Mouse (Mus musculus): ENCODE measurements around the gene Pcnx3. TPM values are rescaled to one million over a fixed set of nuclear protein-coding genes. Genes with fewer than 3 reads are reported as not detected.

The Pcnx3 gene
- total RNA-seq, 2 experiments from 2014 or later: 66.1 to 83.1 TPM

- intact Hi-C loops (cut with DNase I): loop anchor here (5.0 to 10.0 kb wide), 2 partner anchors 159 to 336 kb away; partner anchors contain the start of genes Frmd8 and Slc25a45
- peak in 1 of 2 experiments; percentile 60 for DNase-seq (ENCODE audit: low spot score in 2 of 2)
Measured at GRCm38 (mm10) chr19:5715793-5716688, 27.3 kb upstream of the Pcnx3 start.

DNA sequence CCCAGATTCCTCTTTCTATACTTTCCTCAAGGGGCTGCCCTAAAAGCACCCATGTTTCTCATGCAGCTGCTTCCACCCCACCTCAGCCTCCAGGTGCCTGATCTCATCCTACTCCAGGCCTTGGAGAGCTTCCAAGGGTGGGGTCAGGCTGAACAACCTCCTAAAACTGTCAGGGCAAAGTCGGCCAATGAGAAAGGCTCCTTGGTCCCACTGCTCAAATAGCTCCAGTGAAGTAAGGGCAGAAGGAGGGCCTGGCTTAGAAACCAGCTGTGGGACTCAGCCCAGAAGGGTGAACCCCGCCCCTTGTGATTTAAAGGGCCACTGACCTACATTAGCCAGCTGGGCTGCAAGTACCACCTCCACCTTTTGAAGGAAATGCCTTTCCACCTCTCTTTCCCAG, 25.0 kb upstream of the Pcnx3 start:
- intact Hi-C loops (cut with DNase I): loop anchor here (10.0 kb wide), 1 partner anchor 161 kb away; the partner anchor contains the start of genes Frmd8 and Slc25a45
- DNase-seq (ENCODE audit: low spot score in 2 of 2): no peak

DNA sequence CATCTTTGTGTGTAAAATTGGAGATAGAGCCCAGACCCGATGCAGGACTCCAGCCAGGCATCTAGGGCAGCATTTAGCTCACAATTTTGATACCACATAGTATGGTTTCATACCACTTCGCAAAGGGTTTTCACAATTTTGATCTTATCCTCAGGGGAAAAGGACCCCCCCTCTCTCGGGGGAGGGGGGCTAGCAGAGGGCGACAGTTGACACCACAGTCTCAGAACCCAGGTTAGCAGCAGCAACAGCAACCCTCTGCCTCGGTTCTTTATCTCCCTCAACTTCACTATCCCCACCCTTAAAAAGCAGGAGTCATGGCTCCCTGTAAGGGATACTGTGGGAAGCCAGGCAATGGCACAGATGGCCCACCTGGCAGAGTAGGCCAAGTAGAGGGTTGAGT, 24.5 kb upstream of the Pcnx3 start:
- intact Hi-C loops (cut with DNase I): loop anchor here (10.0 kb wide), 1 partner anchor 162 kb away; the partner anchor contains the start of genes Frmd8 and Slc25a45
- no peak for DNase-seq (ENCODE audit: low spot score in 2 of 2)

DNA sequence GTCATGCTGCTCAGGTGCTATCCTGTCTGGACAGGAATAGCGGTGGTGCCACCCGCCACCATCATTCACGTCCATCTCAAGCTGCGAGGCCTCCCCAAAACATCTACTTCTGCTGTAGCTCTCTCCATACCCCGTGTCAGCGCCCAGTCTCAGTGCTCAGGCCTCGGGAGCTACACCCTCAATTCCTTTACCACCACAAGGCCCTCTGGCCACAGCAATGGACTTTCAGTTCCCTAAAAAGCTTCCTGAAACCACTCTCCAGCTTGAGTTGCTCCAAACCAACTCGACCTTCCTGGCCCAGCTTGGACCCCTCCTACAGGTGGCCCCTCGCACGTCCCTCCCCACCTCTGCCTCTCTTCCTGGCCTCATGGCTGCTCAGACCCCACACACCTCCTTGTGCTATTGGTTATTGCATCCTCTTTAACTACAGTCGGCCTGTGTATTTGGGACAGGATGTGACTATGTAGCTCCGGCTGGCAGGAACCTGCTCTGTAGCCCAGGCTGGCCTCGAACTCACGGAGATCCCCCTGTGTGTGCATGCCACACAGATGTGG, 23.3 kb upstream of the Pcnx3 start:
- intact Hi-C loops (cut with DNase I): loop anchor here (1.0 to 10.0 kb wide), 3 partner anchors 15 to 163 kb away; partner anchors contain the start of genes Ehbp1l1, Frmd8 and Slc25a45
- no peak for DNase-seq (ENCODE audit: low spot score in 2 of 2)

- DNase-seq (ENCODE audit: low spot score in 2 of 2): peak; percentile 52 to 60
- intact Hi-C loops (cut with DNase I): loop anchor here (1.0 to 10.0 kb wide), 3 partner anchors 16 to 164 kb away; partner anchors contain the start of genes Ehbp1l1, Frmd8 and Slc25a45
Measured at GRCm38 (mm10) chr19:5711218-5711617, 22.5 kb upstream of the Pcnx3 start.

- intact Hi-C loops (cut with DNase I): loop anchor here (2.0 to 10.0 kb wide), 2 partner anchors 16 to 164 kb away; partner anchors contain the start of genes Ehbp1l1, Frmd8 and Slc25a45
Measured at GRCm38 (mm10) chr19:5710581-5710980, 21.9 kb upstream of the Pcnx3 start.

DNA sequence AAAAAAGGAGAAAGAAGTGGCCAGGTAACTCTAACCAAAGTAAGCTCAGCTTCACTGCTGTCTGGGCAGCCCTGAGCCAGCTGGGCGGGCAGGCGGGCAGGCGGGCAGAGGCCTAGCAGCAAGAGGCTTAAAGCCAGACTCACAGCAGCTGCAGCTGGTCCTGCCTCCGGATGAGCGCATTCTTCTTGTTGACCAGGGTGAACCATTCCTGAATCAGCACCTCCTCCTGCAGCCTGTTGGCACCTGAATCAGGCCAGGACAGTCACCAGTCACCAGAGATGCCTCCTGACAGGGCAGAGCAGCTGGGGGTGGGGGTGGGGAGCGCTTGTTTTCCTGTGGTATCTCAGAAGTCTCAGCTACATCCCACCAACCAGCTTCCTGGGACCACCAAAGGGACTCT, 21.4 kb upstream of the Pcnx3 start:
- intact Hi-C loops (cut with DNase I): loop anchor here (2.0 to 10.0 kb wide), 2 partner anchors 17 to 165 kb away; partner anchors contain the start of genes Ehbp1l1, Frmd8 and Slc25a45
- no peak for DNase-seq (ENCODE audit: low spot score in 2 of 2)

More at GRCm38 (mm10) chr19:5710581-5710980, 21.9 kb upstream of the Pcnx3 start:
- DNase-seq (ENCODE audit: low spot score in 2 of 2): no peak

- intact Hi-C loops (cut with DNase I): no loop called here
- no peak for DNase-seq (ENCODE audit: low spot score in 2 of 2)
Measured at GRCm38 (mm10) chr19:5704801-5705571, 16.3 kb upstream of the Pcnx3 start.

DNA sequence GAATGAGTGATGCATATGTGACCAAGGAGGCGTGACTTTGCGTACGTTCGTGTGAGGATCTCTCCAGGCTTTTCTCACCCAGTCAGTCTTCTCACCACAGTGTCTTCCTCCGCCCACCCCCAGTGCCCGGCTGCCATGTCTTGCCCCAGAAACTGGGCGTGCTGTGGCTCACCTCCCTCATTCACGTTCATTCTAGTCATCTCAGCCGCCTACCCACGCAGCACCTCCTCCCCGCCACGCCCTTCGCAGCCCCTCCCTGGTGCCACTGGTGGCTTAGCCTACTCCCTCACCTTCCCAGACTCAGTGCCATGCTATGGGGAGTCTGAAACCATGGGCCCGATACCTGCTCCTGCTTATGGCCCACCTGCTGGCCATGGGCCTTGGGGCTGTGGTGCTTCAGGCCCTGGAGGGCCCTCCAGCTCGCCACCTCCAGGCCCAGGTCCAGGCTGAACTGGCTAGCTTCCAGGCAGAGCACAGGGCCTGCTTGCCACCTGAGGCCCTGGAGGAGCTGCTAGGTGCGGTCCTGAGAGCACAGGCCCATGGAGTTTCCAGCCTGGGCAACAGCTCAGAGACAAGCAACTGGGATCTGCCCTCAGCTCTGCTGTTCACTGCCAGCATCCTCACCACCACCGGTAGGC, 15.6 kb upstream of the Pcnx3 start, which contains the start of gene Kcnk7:
Gene Kcnk7, plus strand, starts transcription at position 205 of the 638 bp plus-strand sequence.
- intact Hi-C loops (cut with DNase I): no loop called here

DNA sequence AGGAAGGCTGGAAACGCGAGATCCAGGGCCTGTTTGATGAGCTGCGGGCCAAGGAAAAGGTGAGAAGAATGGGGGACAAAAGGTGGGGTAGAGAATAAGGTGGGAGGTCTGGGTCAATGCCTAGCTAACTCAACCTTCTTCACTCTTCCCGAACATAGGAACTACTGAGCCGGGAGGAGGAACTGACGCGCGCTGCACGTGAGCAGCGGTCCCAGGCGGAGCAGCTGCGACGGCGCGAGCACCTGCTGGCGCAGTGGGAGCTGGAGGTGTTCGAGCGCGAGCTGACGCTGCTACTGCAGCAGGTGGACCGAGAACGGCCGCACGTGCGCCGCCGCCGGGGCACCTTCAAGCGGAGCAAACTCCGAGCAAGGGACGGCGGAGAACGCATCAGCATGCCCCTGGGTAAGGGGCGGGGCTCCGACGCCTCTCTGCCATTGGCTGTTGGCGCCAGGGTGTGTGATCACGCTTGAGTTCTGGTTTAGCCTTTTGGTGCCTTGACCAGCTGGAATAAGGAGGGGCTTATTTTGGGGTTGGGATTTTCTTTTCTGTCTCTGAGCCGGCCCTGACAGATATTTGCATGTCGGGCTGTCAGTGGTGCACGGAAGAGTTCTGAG, 7.2 kb upstream of the Pcnx3 start:
- intact Hi-C loops (cut with DNase I): no loop called here
- DNase-seq (ENCODE audit: low spot score in 2 of 2): no peak

More for the DNA sequence above, 15.6 kb upstream of the Pcnx3 start, which contains the start of gene Kcnk7:
- no peak for DNase-seq (ENCODE audit: low spot score in 2 of 2)

DNA sequence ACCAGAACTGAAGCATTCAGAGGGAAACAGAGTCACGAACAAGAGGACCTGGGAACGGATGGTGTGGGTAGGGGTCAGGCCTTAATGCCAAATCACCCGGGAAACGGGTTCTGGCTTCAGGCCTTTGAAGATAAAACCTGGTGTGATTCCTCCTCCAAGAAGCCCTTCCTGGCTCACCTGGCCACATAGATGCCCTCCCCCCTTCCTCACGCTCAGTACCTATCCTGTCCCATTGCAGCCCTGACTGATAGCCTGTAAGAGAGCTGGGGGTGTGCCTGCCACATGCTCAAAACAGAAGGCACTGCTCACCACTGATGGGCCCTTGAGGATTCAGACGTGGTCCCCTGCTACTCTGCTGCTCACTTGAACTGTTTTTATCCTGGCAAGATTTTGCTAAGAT, 5.1 kb upstream of the Pcnx3 start:
- intact Hi-C loops (cut with DNase I): no loop called here
- no peak for DNase-seq (ENCODE audit: low spot score in 2 of 2)

DNA sequence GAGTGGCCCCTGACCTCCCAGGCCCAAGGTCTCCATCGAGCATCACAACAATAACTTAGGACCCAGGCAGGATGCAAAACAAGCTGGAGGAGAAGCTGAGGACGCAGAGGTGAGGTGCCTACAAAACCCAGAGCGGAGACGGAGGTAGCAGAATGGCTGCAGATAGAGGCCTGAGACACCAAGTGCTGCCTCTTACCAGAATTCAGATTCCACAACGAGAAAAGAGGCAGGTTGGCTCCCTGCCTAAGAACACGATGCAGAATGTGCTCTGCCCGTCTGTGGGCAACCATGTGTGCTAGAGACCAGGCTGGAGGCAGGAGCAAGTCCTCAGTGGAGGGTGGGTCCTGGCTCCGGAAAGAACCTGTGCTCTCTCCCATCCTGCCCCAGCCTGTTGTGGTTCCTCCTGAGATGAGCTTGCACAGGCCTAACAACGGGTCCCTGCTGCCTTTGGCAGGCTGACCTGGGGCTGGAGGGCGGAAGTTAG, 4.2 kb upstream of the Pcnx3 start:
- intact Hi-C loops (cut with DNase I): no loop called here

DNA sequence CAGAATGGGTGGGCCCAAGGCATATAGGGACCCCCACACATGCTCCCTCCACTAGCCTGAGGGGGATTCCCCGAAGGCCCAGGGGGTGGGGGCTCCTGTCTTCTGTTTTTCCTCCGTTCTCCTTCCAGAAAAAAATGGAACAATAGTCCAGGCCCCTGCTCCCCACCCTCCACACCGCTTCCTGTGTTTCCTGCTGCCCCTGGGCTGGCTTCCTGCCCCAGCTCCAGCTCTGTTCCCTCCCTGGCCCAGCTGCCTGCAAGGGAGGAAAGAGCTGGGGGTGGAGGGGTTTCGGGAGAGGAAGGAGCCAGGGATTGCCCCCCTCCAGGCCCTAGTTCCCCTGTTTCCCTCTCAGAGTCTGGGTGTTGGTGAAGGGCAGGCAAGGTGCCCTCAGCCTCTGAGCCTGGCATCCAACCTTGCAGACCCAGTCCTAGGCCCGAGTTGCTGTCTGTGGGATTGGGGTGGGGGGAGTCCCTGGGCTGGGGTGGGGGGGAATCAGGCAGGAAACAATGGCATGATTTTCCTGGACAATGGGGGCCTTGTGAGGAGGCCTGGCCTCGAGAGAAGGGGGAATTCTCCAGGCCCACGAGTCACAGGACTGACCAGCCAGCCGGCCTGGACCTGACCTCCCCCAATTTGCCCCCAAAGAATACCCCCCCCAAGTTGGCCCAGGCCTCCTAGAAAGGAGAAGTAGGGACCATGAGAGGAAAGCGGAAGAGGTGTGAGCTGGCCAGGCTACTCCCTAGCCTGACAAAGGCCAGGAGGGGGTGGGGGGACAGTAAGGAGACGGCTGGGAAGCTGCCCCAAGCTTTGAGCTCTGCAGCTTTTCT, 3.6 kb upstream of the Pcnx3 start:
- intact Hi-C loops (cut with DNase I): no loop called here
- no peak for DNase-seq (ENCODE audit: low spot score in 2 of 2)

More for the DNA sequence above, 4.2 kb upstream of the Pcnx3 start:
- DNase-seq (ENCODE audit: low spot score in 2 of 2): no peak

- DNase-seq (ENCODE audit: low spot score in 2 of 2): no peak
- intact Hi-C loops (cut with DNase I): no loop called here
Measured at GRCm38 (mm10) chr19:5691601-5692000, 2.9 kb upstream of the Pcnx3 start.

DNA sequence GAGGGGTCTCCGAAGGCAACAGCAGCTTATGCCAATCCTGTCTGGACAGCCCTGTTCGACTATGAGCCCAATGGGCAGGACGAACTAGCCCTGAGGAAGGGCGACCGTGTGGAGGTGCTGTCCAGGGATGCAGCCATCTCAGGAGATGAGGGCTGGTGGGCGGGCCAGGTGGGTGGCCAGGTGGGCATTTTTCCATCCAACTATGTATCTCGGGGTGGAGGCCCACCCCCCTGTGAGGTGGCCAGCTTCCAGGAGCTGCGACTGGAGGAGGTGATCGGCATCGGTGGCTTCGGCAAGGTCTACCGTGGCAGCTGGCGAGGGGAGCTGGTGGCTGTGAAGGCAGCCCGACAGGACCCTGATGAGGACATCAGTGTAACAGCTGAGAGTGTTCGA, 1.6 kb upstream of the Pcnx3 start:
- intact Hi-C loops (cut with DNase I): no loop called here
- peak; percentile 21 to 24 for DNase-seq (ENCODE audit: low spot score in 2 of 2)

GRCm38 (mm10) chr19:5689565-5690342, 1.0 kb upstream of the Pcnx3 start:
- intact Hi-C loops (cut with DNase I): loop anchor here (2.0 kb wide), 2 partner anchors 39 to 79 kb away; partner anchors contain the start of genes Fam89b and Kat5
- peak; percentile 75 to 76 for DNase-seq (ENCODE audit: low spot score in 2 of 2)

DNA sequence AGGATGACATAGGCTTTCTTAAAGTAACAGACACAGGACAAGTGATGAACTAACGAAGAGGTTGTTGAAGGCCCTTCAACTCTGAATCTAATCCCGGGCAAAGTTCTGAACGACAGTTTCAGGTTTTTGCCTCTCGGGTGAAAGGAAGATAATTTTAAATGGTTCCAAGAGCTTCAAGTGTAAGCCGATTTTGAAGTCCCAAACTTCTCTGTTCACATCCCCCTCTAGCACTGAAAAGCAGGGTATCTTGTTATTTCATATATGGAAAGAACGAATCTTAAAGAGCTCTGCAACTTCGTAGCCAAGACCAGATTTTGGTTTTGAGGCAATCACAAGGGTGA, 350 bp upstream of the Pcnx3 start:
- no peak for DNase-seq (ENCODE audit: low spot score in 2 of 2)
- intact Hi-C loops (cut with DNase I): loop anchor here (2.0 kb wide), 2 partner anchors 40 to 78 kb away; partner anchors contain the start of genes Fam89b and Kat5
